Mouse (Mus musculus) hindbrain, embryonic 15.5 days (tissue): ENCODE results near the gene Pcbp4. TPM values are rescaled to one million over a fixed set of nuclear protein-coding genes. Genes with fewer than 3 reads are reported as not detected.

Source experiments
- ATAC-seq: fragments of 200-750 bp; cut with Nextera tagmentation; 2 replicates; pipeline ENCODE4 v1.8.0; 2017; ENCODE audit warnings: low read depth, moderate number of reproducible peaks, moderate TSS enrichment; ENCODE audit not compliant: low FRiP score
- H3K27ac ChIP-seq: fragments of 300-500 bp; sonication (generic); replicated peaks from 2 replicates; pipeline ENCODE4 v1.5.1; 2015; ENCODE audit warnings: mild to moderate bottlenecking, inconsistent platforms
- H3K27me3 ChIP-seq: fragments of 300-500 bp; sonication (generic); 2 replicates; pipeline ENCODE4 v1.6.1; 2015; ENCODE audit warnings: control low read depth, inconsistent platforms
- H3K36me3 ChIP-seq: fragments of 300-500 bp; sonication (generic); 2 replicates; pipeline ENCODE4 v1.6.1; 2015; ENCODE audit warnings: control low read depth, inconsistent platforms
- H3K4me1 ChIP-seq: fragments of 300-500 bp; sonication (generic); replicated peaks from 2 replicates; pipeline ENCODE4 v1.6.1; 2015; ENCODE audit warnings: control low read depth, inconsistent platforms
- H3K4me2 ChIP-seq: fragments of 300-500 bp; sonication (generic); 2 replicates; pipeline ENCODE4 v1.6.1; 2015; ENCODE audit warnings: moderate library complexity, mild to moderate bottlenecking, inconsistent platforms
- H3K4me3 ChIP-seq: fragments of 300-500 bp; sonication (generic); 2 replicates; pipeline ENCODE4 v1.5.1; 2015; ENCODE audit warnings: mild to moderate bottlenecking, inconsistent platforms
- H3K9ac ChIP-seq: fragments of 300-500 bp; sonication (generic); 2 replicates; pipeline ENCODE4 v1.6.1; 2015; ENCODE audit warnings: inconsistent platforms
- H3K9me3 ChIP-seq: fragments of 300-500 bp; sonication (generic); 2 replicates; pipeline ENCODE4 v1.6.1; 2016; ENCODE audit warnings: control low read depth, inconsistent platforms
- whole genome bisulfite sequencing: fragments of 180-500 bp; shearing (Covaris S2); methylation state at CpG from one replicate; pipeline ENCODE4 v1.1.7; 2015; 5-methylcytosine and 5-hydroxymethylcytosine counted together
- polyA plus RNA-seq: library from polyadenylated mRNA; unstranded; fragments of >200 nt; fragmentation: Nextera tagmentation; extraction: Ambion mirVana; gene quantifications from 2 replicates; pipeline ENCODE4 v1.2.1, GENCODE M21; 2015

Pcbp4 gene
- polyA plus RNA-seq, 1 experiment from 2014 or later, result 264 TPM

GRCm38 (mm10) chr9:106448498-106449031 lies 4.5 kb upstream of the Pcbp4 start:
- peak overlapping the region; percentile 85 for H3K4me2 ChIP-seq
- peak; percentile 60 for ATAC-seq
- under 1% methylated on average over 23 of the region's 23 CpGs for WGBS
- no peaks in the 10 kb centered on the region for H3K9me3 ChIP-seq
- H3K9ac ChIP-seq, result peak overlapping the region; percentile 65
- peak overlapping the region; percentile 80 for H3K27ac ChIP-seq
- H3K4me3 ChIP-seq, result peak overlapping the region; percentile 46
- no peaks in the 10 kb centered on the region for H3K27me3 ChIP-seq
- H3K36me3 ChIP-seq, result no peaks in the 10 kb centered on the region
- peaks cover 40% of the 10 kb centered on the region for H3K4me1 ChIP-seq

GRCm38 (mm10) chr9:106449947-106450346 lies 3.1 kb upstream of the Pcbp4 start:
- Histone ChIP-seq H3K4me2 (no peak overlapping the region), H3K9me3 (no peaks in the 10 kb centered on the region), H3K27me3 (no peaks in the 10 kb centered on the region), H3K9ac (no peak overlapping the region), H3K27ac (no peak overlapping the region), H3K36me3 (no peaks in the 10 kb centered on the region), H3K4me1 (peaks cover 47% of the 10 kb centered on the region), H3K4me3 (no peak overlapping the region)
- WGBS, result 91% methylated on average over 8 of the region's 8 CpGs
- ATAC-seq, result no peak

- H3K4me2 ChIP-seq, result no peak overlapping the region
- WGBS, result 32% methylated on average over 9 of the region's 9 CpGs
- H3K9me3 ChIP-seq, result no peaks in the 10 kb centered on the region
- H3K27me3 ChIP-seq, result no peaks in the 10 kb centered on the region
- H3K9ac ChIP-seq, result no peak overlapping the region
- ATAC-seq, result no peak
- H3K4me1 ChIP-seq, result peaks cover 54% of the 10 kb centered on the region
- H3K27ac ChIP-seq, result no peak overlapping the region
- H3K4me3 ChIP-seq, result no peak overlapping the region
- H3K36me3 ChIP-seq, result no peaks in the 10 kb centered on the region
Measured at GRCm38 (mm10) chr9:106450661-106451060, 2.4 kb upstream of the Pcbp4 start.

GRCm38 (mm10) chr9:106451298-106451697 lies 1.8 kb upstream of the Pcbp4 start:
- Histone ChIP-seq H3K27me3 (no peaks in the 10 kb centered on the region), H3K4me2 (no peak overlapping the region), H3K9me3 (no peaks in the 10 kb centered on the region), H3K36me3 (no peaks in the 10 kb centered on the region), H3K4me3 (no peak overlapping the region), H3K9ac (no peak overlapping the region), H3K4me1 (peaks cover 57% of the 10 kb centered on the region), H3K27ac (no peak overlapping the region)
- ATAC-seq, result no peak
- 70% methylated on average over 11 of the region's 11 CpGs for WGBS

GRCm38 (mm10) chr9:106451899-106452298 lies 1.2 kb upstream of the Pcbp4 start:
- Histone ChIP-seq H3K36me3 (no peaks in the 10 kb centered on the region), H3K27me3 (no peaks in the 10 kb centered on the region), H3K9me3 (no peaks in the 10 kb centered on the region), H3K4me1 (peaks cover 58% of the 10 kb centered on the region), H3K27ac (no peak overlapping the region), H3K4me3 (no peak overlapping the region), H3K9ac (no peak overlapping the region), H3K4me2 (no peak overlapping the region)
- no peak for ATAC-seq
- 61% methylated on average over 2 of the region's 2 CpGs for WGBS

- 22% methylated on average over 6 of the region's 6 CpGs for WGBS
- Histone ChIP-seq H3K36me3 (no peaks in the 10 kb centered on the region), H3K4me2 (peak overlapping the region; percentile 91), H3K9me3 (no peaks in the 10 kb centered on the region), H3K4me1 (peaks cover 61% of the 10 kb centered on the region), H3K27me3 (no peaks in the 10 kb centered on the region), H3K4me3 (peak overlapping the region; percentile 76; the same call in 1 of the 2 replicates), H3K9ac (peak overlapping the region; percentile 80; the same call in 1 of the 2 replicates), H3K27ac (peak overlapping the region; percentile 91)
- no peak for ATAC-seq
Measured at GRCm38 (mm10) chr9:106452351-106452750, 740 bp upstream of the Pcbp4 start.

- no peaks in the 10 kb centered on the region for H3K36me3 ChIP-seq
- H3K27ac ChIP-seq, result peak overlapping the region; percentile 91
- peak overlapping the region; percentile 91 for H3K4me2 ChIP-seq
- no peaks in the 10 kb centered on the region for H3K27me3 ChIP-seq
- peaks cover 61% of the 10 kb centered on the region for H3K4me1 ChIP-seq
- WGBS, result 3% methylated on average over 7 of the region's 7 CpGs
- H3K9ac ChIP-seq, result peak overlapping the region; percentile 80
- peak; percentile 12 for ATAC-seq
- peak overlapping the region; percentile 76 for H3K4me3 ChIP-seq
- no peaks in the 10 kb centered on the region for H3K9me3 ChIP-seq
Measured at GRCm38 (mm10) chr9:106452821-106453220, 270 bp upstream of the Pcbp4 start.

- H3K4me1 ChIP-seq, result peaks cover 61% of the 10 kb centered on the region
- peak overlapping the region; percentile 80 for H3K9ac ChIP-seq
- ATAC-seq, result 0 out of 2 replicates have a peak, but pooled peaks have one; percentile 0
- H3K36me3 ChIP-seq, result no peaks in the 10 kb centered on the region
- WGBS, result 2% methylated on average over 20 of the region's 20 CpGs
- peak overlapping the region; percentile 91 for H3K27ac ChIP-seq
- H3K4me2 ChIP-seq, result peak overlapping the region; percentile 91
- H3K4me3 ChIP-seq, result peak overlapping the region; percentile 76
- H3K27me3 ChIP-seq, result no peaks in the 10 kb centered on the region
- H3K9me3 ChIP-seq, result no peaks in the 10 kb centered on the region
Measured at GRCm38 (mm10) chr9:106454071-106454761, 1.1 kb downstream of the Pcbp4 start.

GRCm38 (mm10) chr9:106454888-106455681 lies 2.0 kb downstream of the Pcbp4 start:
- H3K4me1 ChIP-seq, result peaks cover 65% of the 10 kb centered on the region
- peak overlapping the region; percentile 91 for H3K27ac ChIP-seq
- peak overlapping the region; percentile 76 for H3K4me3 ChIP-seq
- no peaks in the 10 kb centered on the region for H3K27me3 ChIP-seq
- no peaks in the 10 kb centered on the region for H3K9me3 ChIP-seq
- peak; percentile 29 for ATAC-seq
- H3K4me2 ChIP-seq, result peak overlapping the region; percentile 91
- peak overlapping the region; percentile 80 for H3K9ac ChIP-seq
- H3K36me3 ChIP-seq, result no peaks in the 10 kb centered on the region
- WGBS, result 1% methylated on average over 17 of the region's 17 CpGs

GRCm38 (mm10) chr9:106456325-106457162 lies 3.5 kb downstream of the Pcbp4 start:
- 23% methylated on average over 15 of the region's 15 CpGs for WGBS

GRCm38 (mm10) chr9:106457163-106457559 lies 4.1 kb downstream of the Pcbp4 start:
- Histone ChIP-seq H3K4me1 (peaks cover 66% of the 10 kb centered on the region), H3K4me2 (peak overlapping the region; percentile 91), H3K9ac (peak overlapping the region; percentile 80; the same call in 1 of the 2 replicates), H3K27me3 (no peaks in the 10 kb centered on the region), H3K9me3 (no peaks in the 10 kb centered on the region), H3K36me3 (peaks cover 15% of the 10 kb centered on the region), H3K4me3 (peak overlapping the region; percentile 76), H3K27ac (peak overlapping the region; percentile 91)
- 35% methylated on average over 9 of the region's 9 CpGs for WGBS
- ATAC-seq, result no peak

More at GRCm38 (mm10) chr9:106456325-106457162, 3.5 kb downstream of the Pcbp4 start:
- Histone ChIP-seq H3K4me1 (peaks cover 66% of the 10 kb centered on the region), H3K27ac (peak overlapping the region; percentile 91), H3K27me3 (no peaks in the 10 kb centered on the region), H3K36me3 (peaks cover 8% of the 10 kb centered on the region), H3K9ac (peak overlapping the region; percentile 80), H3K9me3 (no peaks in the 10 kb centered on the region), H3K4me3 (peak overlapping the region; percentile 76), H3K4me2 (peak overlapping the region; percentile 91)
- 0 out of 2 replicates have a peak, but pooled peaks have one; percentile 1 for ATAC-seq
